ENCODE assay signal across 14 mouse cellular contexts in genomic region chr4:46928112-46928511, GRCm38 (mm10).
A peak's percentile ranks its signal among the peaks of the same experiment; 100 is the strongest.
DNase-seq lines count a peak whose midpoint lies in the region.
"Had no signal": no experiment of that assay in that cellular context is flagged by ENCODE, and none has a peak within 500 bp of the region (broad histone marks: within the 10 kb centered on the region; RNA-seq: fewer than 3 reads in every experiment).

No protein-coding gene starts in this region.

- WGBS in heart, embryonic 10.5 days: 61% methylated on average over 3 of the region's 3 CpGs

- no peak overlapping the region for H3K27ac ChIP-seq in heart, embryonic 10.5 days
- H3K27ac ChIP-seq: heart, embryonic 13.5 days had no signal

- peak; percentile 50 to 73 for DNase-seq in layer of hippocampus, adult 18-20 months (ENCODE audit: low spot score in 2 of 2)
- DNase-seq in layer of hippocampus, postnatal 36 days: no peak
- DNase-seq in 3134 (ENCODE audit: extremely low read depth, insufficient read length, low spot score) (peak; percentile 17), 3T3-L1 (ENCODE audit: low read depth, low spot score) (peak; percentile 27)
- peak; percentile 83 for DNase-seq in brain, adult 2 months (ENCODE audit: low read depth, low spot score)
- DNase-seq in heart, embryonic 10.5 days (ENCODE audit: low spot score): no peak
- DNase-seq in heart, postnatal 10 days: no peak
- DNase-seq: gastrocnemius, postnatal 36 days; kidney, adult 2 months; kidney, postnatal 25 days; lung, postnatal 10 days; thymus, postnatal 36 days had no signal

- 0 out of 2 replicates have a peak, but pooled peaks cover 4% of the 10 kb centered on the region for H3K4me1 ChIP-seq in heart, embryonic 10.5 days
- H3K4me1 ChIP-seq: heart, embryonic 13.5 days had no signal

- H3K4me3 ChIP-seq in heart, embryonic 10.5 days: no peak overlapping the region
- H3K4me3 ChIP-seq: heart, embryonic 13.5 days; megakaryocyte, embryonic 14.5 days had no signal

- intact Hi-C loops in heart, postnatal 10 days (cut with DNase I): no loop called here

- H3K27me3 ChIP-seq in heart, embryonic 10.5 days (ENCODE audit: insufficient read depth, poor library complexity, severe bottlenecking): 0 out of 2 replicates have a peak, but pooled peaks cover 1% of the 10 kb centered on the region
- H3K27me3 ChIP-seq: heart, embryonic 13.5 days had no signal

- H3K36me3 ChIP-seq in heart, embryonic 10.5 days: no peaks in the 10 kb centered on the region
- H3K36me3 ChIP-seq: heart, embryonic 13.5 days had no signal

- no peaks in the 10 kb centered on the region for H3K9me3 ChIP-seq in heart, embryonic 10.5 days
- H3K9me3 ChIP-seq: heart, embryonic 13.5 days; megakaryocyte, embryonic 14.5 days had no signal

Comparison
In these comparisons a context has a peak if more than half of its experiments do, and no peak if none do; other contexts are left out.
1. DNase-seq: peak in layer of hippocampus, adult 18-20 months (2 of 2), 3134 (single experiment), 3T3-L1 (single experiment) and brain, adult 2 months (single experiment); none in layer of hippocampus, postnatal 36 days (0 of 2), heart, embryonic 10.5 days (single experiment) and heart, postnatal 10 days (0 of 2).